Mouse (Mus musculus) MEL (cell line): ENCODE data around the gene Gsg1l. TPM values are rescaled to one million over a fixed set of nuclear protein-coding genes. Genes with fewer than 3 reads are reported as not detected.

ENCODE experiments used
- DNase-seq: peaks from one replicate; pipeline ENCODE4 v3.0.0; 2011; ENCODE audit warnings: low read depth, low spot score
- H3K27ac ChIP-seq: 2 replicates; pipeline ENCODE4 v1.5.1; 2012; ENCODE audit warnings: low read depth, mild to moderate bottlenecking, control low read depth, low read length, moderate library complexity; ENCODE audit not compliant: control insufficient read depth
- H3K27me3 ChIP-seq, 2 experiments: fragments of 150-350 bp in 1 of 2; sonication (generic) in 1 of 2; 2 replicates each; pipeline ENCODE4 v1.6.1; 2012; ENCODE audit warnings: low read length in 2 of 2, mild to moderate bottlenecking in 2 of 2, improper control_type of control experiment in 1 of 2, moderate library complexity in 1 of 2; ENCODE audit not compliant: insufficient read depth in 2 of 2, control insufficient read depth in 1 of 2
- H3K36me3 ChIP-seq, 2 experiments: 2 replicates each; pipeline ENCODE4 v1.6.1; 2012 to 2014; ENCODE audit warnings: low read length in 2 of 2, improper control_type of control experiment in 1 of 2, inconsistent platforms in 1 of 2, mild to moderate bottlenecking in 1 of 2; ENCODE audit not compliant: insufficient read depth in 2 of 2, control insufficient read depth in 1 of 2
- H3K4me1 ChIP-seq, 2 experiments: fragments of 150-350 bp in 1 of 2; sonication (generic) in 1 of 2; 2 replicates each; pipeline ENCODE4 v1.6.1; 2012; ENCODE audit warnings: low read length in 2 of 2, improper control_type of control experiment in 1 of 2, mild to moderate bottlenecking in 1 of 2; ENCODE audit not compliant: insufficient read depth in 2 of 2, control insufficient read depth in 1 of 2
- H3K4me3 ChIP-seq, 2 experiments: fragments of 150-350 bp in 1 of 2; sonication (generic) in 1 of 2; 2 replicates each; pipeline ENCODE4 v1.5.1; 2012; ENCODE audit warnings: low read depth in 2 of 2, low read length in 2 of 2, mild to moderate bottlenecking in 2 of 2, moderate library complexity in 2 of 2, control low read depth in 1 of 2, improper control_type of control experiment in 1 of 2; ENCODE audit not compliant: control insufficient read depth in 1 of 2, insufficient read depth in 1 of 2
- H3K79me2 ChIP-seq: 2 replicates; pipeline ENCODE4 v1.6.1; 2012; ENCODE audit warnings: mild to moderate bottlenecking, low read length, moderate library complexity; ENCODE audit not compliant: control insufficient read depth, poor library complexity, insufficient read depth
- H3K9ac ChIP-seq: 2 replicates; pipeline ENCODE4 v1.6.1; 2012; ENCODE audit warnings: low read depth, mild to moderate bottlenecking, control low read depth, low read length, moderate library complexity; ENCODE audit not compliant: control insufficient read depth, poor library complexity, severe bottlenecking
- H3K9me3 ChIP-seq: fragments of 150-350 bp; sonication (generic); replicated peaks from 2 replicates; pipeline ENCODE4 v1.6.1; 2012; ENCODE audit warnings: mild to moderate bottlenecking, low read length, improper control_type of control experiment, moderate library complexity; ENCODE audit not compliant: insufficient read depth
- BHLHE40 ChIP-seq: IDR thresholded peaks from 2 replicates; pipeline ENCODE4 v1.6.1; 2012; ENCODE audit warnings: low read depth, mild to moderate bottlenecking, inconsistent platforms, low read length, improper control_type of control experiment, borderline replicate concordance
- CHD2 ChIP-seq: IDR thresholded peaks from 2 replicates; pipeline ENCODE4 v1.6.1; 2011; ENCODE audit warnings: low read length, improper control_type of control experiment
- CTCF ChIP-seq, 3 experiments: IDR thresholded peaks in 2 of 3; conservative IDR thresholded peaks in 1 of 3; 2 replicates each; pipeline ENCODE4 v1.5.1; 2011 to 2012; ENCODE audit warnings: low read length in 3 of 3, low read depth in 2 of 3, mild to moderate bottlenecking in 2 of 3, improper control_type of control experiment in 1 of 3, inconsistent platforms in 1 of 3, mixed read lengths in 1 of 3, moderate library complexity in 1 of 3; ENCODE audit not compliant: control insufficient read depth in 1 of 3, insufficient read depth in 1 of 3, poor library complexity in 1 of 3, severe bottlenecking in 1 of 3
- E2F4 ChIP-seq: IDR thresholded peaks from 2 replicates; pipeline ENCODE4 v1.6.1; 2011; ENCODE audit warnings: low read depth, low read length, improper control_type of control experiment, borderline replicate concordance
- ETS1 ChIP-seq: IDR thresholded peaks from 2 replicates; pipeline ENCODE4 v1.6.1; 2012; ENCODE audit warnings: low read depth, mild to moderate bottlenecking, inconsistent platforms, low read length, improper control_type of control experiment, moderate library complexity
- GABPA ChIP-seq: IDR thresholded peaks from 2 replicates; pipeline ENCODE4 v1.6.1; 2012; ENCODE audit warnings: low read depth, mild to moderate bottlenecking, inconsistent platforms, low read length, improper control_type of control experiment, moderate library complexity
- GATA1 ChIP-seq: IDR thresholded peaks from 2 replicates; pipeline ENCODE4 v1.6.1; 2011; ENCODE audit warnings: low read depth, low read length, improper control_type of control experiment
- HCFC1 ChIP-seq: IDR thresholded peaks from 2 replicates; pipeline ENCODE4 v1.6.1; 2012; ENCODE audit warnings: low read depth, mild to moderate bottlenecking, inconsistent platforms, low read length, improper control_type of control experiment, moderate library complexity
- JUND ChIP-seq: IDR thresholded peaks from 2 replicates; pipeline ENCODE4 v1.6.1; 2011; ENCODE audit warnings: low read depth, mild to moderate bottlenecking, improper control_type of control experiment, low read length
- MAZ ChIP-seq: IDR thresholded peaks from 2 replicates; pipeline ENCODE4 v1.6.1; 2012; ENCODE audit warnings: low read depth, mild to moderate bottlenecking, inconsistent platforms, low read length, improper control_type of control experiment
- MXI1 ChIP-seq: IDR thresholded peaks from 2 replicates; pipeline ENCODE4 v1.6.1; 2011; ENCODE audit warnings: mild to moderate bottlenecking, low read depth, low read length, improper control_type of control experiment
- MYC ChIP-seq: IDR thresholded peaks from 2 replicates; pipeline ENCODE4 v1.6.1; 2011; ENCODE audit warnings: low read depth, mild to moderate bottlenecking, low read length, improper control_type of control experiment, moderate library complexity
- NRF1 ChIP-seq: IDR thresholded peaks from 2 replicates; pipeline ENCODE4 v1.6.1; 2014; ENCODE audit warnings: low read depth, mild to moderate bottlenecking, inconsistent platforms, low read length, improper control_type of control experiment, moderate library complexity; ENCODE audit not compliant: poor library complexity, insufficient read depth, severe bottlenecking
- POLR2AphosphoS2 ChIP-seq: IDR thresholded peaks from 2 replicates; pipeline ENCODE4 v1.6.1; 2011; ENCODE audit warnings: low read length, improper control_type of control experiment
- POLR2AphosphoS5 ChIP-seq: IDR thresholded peaks from 2 replicates; pipeline ENCODE4 v1.6.1; 2012; ENCODE audit warnings: low read depth, borderline replicate concordance, mild to moderate bottlenecking, inconsistent platforms, low read length, moderate library complexity, mixed read lengths
- SMC3 ChIP-seq: IDR thresholded peaks from 2 replicates; pipeline ENCODE4 v1.6.1; 2011; ENCODE audit warnings: low read depth, low read length, improper control_type of control experiment
- TAL1 ChIP-seq: IDR thresholded peaks from 2 replicates; pipeline ENCODE4 v1.6.1; 2012; ENCODE audit warnings: mild to moderate bottlenecking, inconsistent platforms, low read length, moderate library complexity, mixed read lengths
- TBP ChIP-seq: IDR thresholded peaks from 2 replicates; pipeline ENCODE4 v1.8.0; 2011; ENCODE audit warnings: low read depth, low read length, improper control_type of control experiment
- TCF12 ChIP-seq: IDR thresholded peaks from 2 replicates; pipeline ENCODE4 v1.6.1; 2014; ENCODE audit warnings: low read depth, mild to moderate bottlenecking, inconsistent platforms, low read length, improper control_type of control experiment, moderate library complexity
- ZKSCAN1 ChIP-seq: IDR thresholded peaks from 2 replicates; pipeline ENCODE4 v1.6.1; 2012; ENCODE audit warnings: low read depth, mild to moderate bottlenecking, inconsistent platforms, low read length, improper control_type of control experiment, moderate library complexity
- ZMIZ1 ChIP-seq: IDR thresholded peaks from 2 replicates; pipeline ENCODE4 v1.6.1; 2012; ENCODE audit warnings: low read depth, mild to moderate bottlenecking, inconsistent platforms, low read length, improper control_type of control experiment, moderate library complexity
- polyA plus RNA-seq, 2 experiments: library from polyadenylated mRNA; stranded (reverse) in 1 of 2; unstranded in 1 of 2; fragments of >175 nt in 1 of 2; fragments of >200 nt in 1 of 2; gene quantifications; 2 replicates each; pipeline versions ENCODE4 v1.2.1 to v1.2.4; 2012; ENCODE audit warnings: low replicate concordance in 2 of 2, low read depth in 1 of 2; ENCODE audit not compliant: insufficient read length in 2 of 2, insufficient read depth in 1 of 2, missing spikeins in 1 of 2
- total RNA-seq: library from RNA; depleted of rRNA; stranded (reverse); fragments of 300-350 nt; gene quantifications from 2 replicates; pipeline ENCODE4 v1.2.3, GENCODE M21; 2012

The Gsg1l gene
- total and polyA plus RNA-seq, 3 experiments, result not detected

DNA sequence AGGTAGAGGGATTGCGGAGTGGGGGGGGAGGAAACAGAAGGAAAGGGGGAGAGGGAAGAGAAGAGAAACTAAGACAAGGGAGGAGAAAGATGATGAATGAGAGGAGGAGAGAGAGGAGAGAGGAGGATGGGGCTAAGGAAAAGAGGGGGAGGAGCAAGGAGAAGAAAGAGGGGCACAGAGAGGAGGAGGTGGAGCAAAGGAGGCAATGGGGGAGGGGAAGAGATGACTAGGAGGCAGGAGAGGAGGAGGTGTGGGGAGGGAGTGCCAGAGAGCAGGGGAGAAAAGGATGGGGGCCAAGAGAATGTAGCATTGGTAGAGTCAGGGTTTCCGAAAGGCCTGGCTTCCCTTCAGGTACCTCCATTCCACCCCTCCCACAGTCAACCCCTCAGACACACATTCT, 147.9 kb downstream of the Gsg1l start:
- H3K36me3 ChIP-seq, result no peaks in the 10 kb centered on the region
- no peaks in the 10 kb centered on the region for H3K9me3 ChIP-seq
- peaks cover 0 to 3% of the 10 kb centered on the region in 2 experiments; a peak in 1 of 4 replicates for H3K4me1 ChIP-seq
- no peak for TF ChIP-seq TCF12
- TF ChIP-seq MYC, result no peak
- TF ChIP-seq POLR2AphosphoS2, result no peak
- no peak for TF ChIP-seq HCFC1
- no peak for TF ChIP-seq ZKSCAN1
- TF ChIP-seq MAZ, result no peak
- no peak for TF ChIP-seq E2F4
- no peak for TF ChIP-seq CHD2
- no peak for TF ChIP-seq GATA1
- no peak for TF ChIP-seq JUND
- TF ChIP-seq ZMIZ1, result no peak
- TF ChIP-seq BHLHE40, result no peak
- TF ChIP-seq SMC3, result no peak
- no peak for TF ChIP-seq TBP
- no peak for TF ChIP-seq CTCF (IDR thresholded peaks at IDR 0.05 in 2 of 3, conservative IDR thresholded peaks at IDR 0.05 in 1 of 3; ENCODE audit: control insufficient read depth in 1 of 3, insufficient read depth in 1 of 3, low read depth in 2 of 3, low read length in 3 of 3, poor library complexity in 1 of 3, severe bottlenecking in 1 of 3)
- no peak for TF ChIP-seq POLR2AphosphoS5
- no peak overlapping the region for H3K4me3 ChIP-seq
- H3K79me2 ChIP-seq, result no peaks in the 10 kb centered on the region
- H3K27ac ChIP-seq, result no peak overlapping the region
- H3K9ac ChIP-seq, result no peak overlapping the region
- no peak for DNase-seq
- H3K27me3 ChIP-seq, result no peaks in the 10 kb centered on the region

DNA sequence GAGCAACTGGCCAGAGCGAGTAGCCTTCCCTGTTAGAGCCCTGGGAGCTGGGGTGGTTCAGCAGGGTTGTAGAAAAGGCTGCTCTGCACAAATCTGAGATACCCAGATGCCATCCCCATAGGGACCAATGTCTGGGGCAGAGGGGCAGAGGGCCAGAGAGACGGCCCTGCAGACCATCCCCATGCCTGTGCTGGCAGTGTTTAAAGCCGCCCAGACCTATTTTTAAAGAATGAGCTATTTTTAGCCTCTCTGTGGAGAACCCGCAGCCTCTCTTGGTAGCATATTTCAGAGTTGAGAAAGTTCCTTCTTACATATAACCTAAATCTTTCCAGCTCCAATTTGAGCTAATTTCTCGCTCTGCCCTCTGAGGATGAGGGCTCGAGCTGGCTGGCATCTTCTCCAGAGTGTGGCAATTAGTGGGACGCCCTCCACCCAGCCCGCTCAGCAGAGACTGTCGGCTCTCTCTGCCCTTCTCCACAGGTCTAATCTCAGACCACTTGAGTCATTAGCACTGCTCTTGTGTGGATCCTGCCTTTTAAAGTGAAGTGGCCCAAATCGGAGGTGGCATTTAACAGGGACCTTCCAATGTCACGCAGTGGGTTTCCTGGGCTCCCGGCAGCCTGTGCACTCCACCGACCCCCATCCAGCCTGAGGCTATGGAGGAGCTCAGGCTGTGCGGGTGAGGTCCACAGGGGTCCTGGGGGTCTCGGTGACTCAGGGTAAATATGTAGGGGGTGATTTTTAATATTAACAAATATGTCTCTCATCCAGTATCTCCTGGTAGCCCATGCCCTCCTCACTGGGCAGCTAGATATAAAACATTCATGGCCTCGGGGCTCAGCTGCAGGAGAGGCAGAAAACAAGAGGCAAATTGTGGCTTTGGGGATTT, 148.6 kb downstream of the Gsg1l start:
- no peaks in the 10 kb centered on the region for H3K27me3 ChIP-seq
- DNase-seq, result no peak
- no peak overlapping the region for H3K9ac ChIP-seq
- no peaks in the 10 kb centered on the region for H3K36me3 ChIP-seq
- H3K4me3 ChIP-seq, result no peak overlapping the region
- no peak for TF ChIP-seq HCFC1
- no peak for TF ChIP-seq GABPA
- no peak for TF ChIP-seq NRF1
- TF ChIP-seq MXI1, result no peak
- TF ChIP-seq ETS1, result no peak
- TF ChIP-seq CTCF (IDR thresholded peaks at IDR 0.05 in 2 of 3, conservative IDR thresholded peaks at IDR 0.05 in 1 of 3; ENCODE audit: control insufficient read depth in 1 of 3, insufficient read depth in 1 of 3, low read depth in 2 of 3, low read length in 3 of 3, poor library complexity in 1 of 3, severe bottlenecking in 1 of 3), result no peak
- TF ChIP-seq POLR2AphosphoS2, result no peak
- TF ChIP-seq JUND, result no peak
- no peak for TF ChIP-seq TAL1
- TF ChIP-seq POLR2AphosphoS5, result no peak
- TF ChIP-seq, all 39 proteins: peak for 0
- no peaks in the 10 kb centered on the region for H3K9me3 ChIP-seq
- H3K27ac ChIP-seq, result no peak overlapping the region
- no peaks in the 10 kb centered on the region for H3K79me2 ChIP-seq
- H3K4me1 ChIP-seq, result peaks cover 0 to 2% of the 10 kb centered on the region in 2 experiments; a peak in 1 of 4 replicates
